Mouse (Mus musculus) cerebellum, postnatal 25 days (tissue): Measurements from ENCODE around the gene Hoga1.

Experiments
- DNase-seq, 2 experiments: peaks; one replicate each; pipeline ENCODE4 v3.0.0; 2021; ENCODE audit warnings: mixed read lengths in 2 of 2

Hoga1 gene

GRCm38 (mm10) chr19:42022542-42022848 is 22.9 kb upstream of the Hoga1 start:
- no peak for DNase-seq

GRCm38 (mm10) chr19:42026158-42026557 is 19.3 kb upstream of the Hoga1 start:
- DNase-seq: peak; percentile 93

GRCm38 (mm10) chr19:42031112-42031511 is 14.3 kb upstream of the Hoga1 start:
- no peak for DNase-seq

GRCm38 (mm10) chr19:42033611-42034010 is 11.8 kb upstream of the Hoga1 start:
- peak in 1 of 2 experiments; percentile 57 for DNase-seq

GRCm38 (mm10) chr19:42034146-42034775 is 11.1 kb upstream of the Hoga1 start:
- peak in 1 of 2 experiments; percentile 51 for DNase-seq

GRCm38 (mm10) chr19:42034881-42035455 is 10.4 kb upstream of the Hoga1 start:
- DNase-seq: peak in 1 of 2 experiments; percentile 44

GRCm38 (mm10) chr19:42035456-42036248 is 9.8 kb upstream of the Hoga1 start, which contains the start of gene Ankrd2:
TSS of gene Ankrd2 (plus strand) at chr19:42036000.
- peak; percentile 91 to 94 for DNase-seq

GRCm38 (mm10) chr19:42036357-42036756 is 9.1 kb upstream of the Hoga1 start:
- DNase-seq: peak in 1 of 2 experiments; percentile 52

- DNase-seq: no peak
Measured at GRCm38 (mm10) chr19:42037167-42037702, 8.2 kb upstream of the Hoga1 start.

GRCm38 (mm10) chr19:42038310-42038709 is 7.1 kb upstream of the Hoga1 start:
- peak in 1 of 2 experiments; percentile 9 for DNase-seq

GRCm38 (mm10) chr19:42043988-42044387 is 1.4 kb upstream of the Hoga1 start:
- DNase-seq: no peak

GRCm38 (mm10) chr19:42050251-42050650 is 4.8 kb downstream of the Hoga1 start:
- no peak for DNase-seq

- no peak for DNase-seq
Measured at GRCm38 (mm10) chr19:42051351-42051750, 5.9 kb downstream of the Hoga1 start.

GRCm38 (mm10) chr19:42051948-42052347 is 6.5 kb downstream of the Hoga1 start, which contains the start of gene 4933411K16Rik:
TSS of gene 4933411K16Rik (plus strand) at chr19:42052248.
- no peak for DNase-seq

- no peak for DNase-seq
Measured at GRCm38 (mm10) chr19:42054255-42054654, 8.8 kb downstream of the Hoga1 start.

- DNase-seq: no peak
Measured at GRCm38 (mm10) chr19:42055881-42056280, 10.5 kb downstream of the Hoga1 start.

- no peak for DNase-seq
Measured at GRCm38 (mm10) chr19:42056719-42057409, 11.5 kb downstream of the Hoga1 start.

- no peak for DNase-seq
Measured at GRCm38 (mm10) chr19:42058426-42058825, 13.0 kb downstream of the Hoga1 start.

- no peak for DNase-seq
Measured at GRCm38 (mm10) chr19:42061443-42061842, 16.0 kb downstream of the Hoga1 start.

- DNase-seq: peak in 1 of 2 experiments; percentile 21
Measured at GRCm38 (mm10) chr19:42068441-42069240, 23.2 kb downstream of the Hoga1 start.

GRCm38 (mm10) chr19:42069241-42069525 is 23.8 kb downstream of the Hoga1 start:
- peak; percentile 36 to 55 for DNase-seq

- DNase-seq: no peak
Measured at GRCm38 (mm10) chr19:42071221-42071620, 25.8 kb downstream of the Hoga1 start.
